Mouse (Mus musculus) splenic B cell, adult 2 months (primary cell): ENCODE measurements around the gene Plekhn1.
A peak's percentile ranks its signal among the peaks of the same experiment; 100 is the strongest.

Experiments used
- DNase-seq: peaks from one replicate; pipeline ENCODE4 v3.0.0-alpha.2; 2011; ENCODE audit warnings: low read depth, low spot score
- H3K27me3 ChIP-seq: 2 replicates; pipeline ENCODE4 v1.6.1; 2012; ENCODE audit warnings: mild to moderate bottlenecking, low read length, moderate library complexity, mixed read lengths; ENCODE audit not compliant: control insufficient read depth, poor library complexity, insufficient read depth, severe bottlenecking
- H3K36me3 ChIP-seq: 2 replicates; pipeline ENCODE4 v1.6.1; 2012; ENCODE audit warnings: mild to moderate bottlenecking, low read length, moderate library complexity, mixed read lengths; ENCODE audit not compliant: control insufficient read depth, poor library complexity, insufficient read depth, severe bottlenecking

Plekhn1 gene

GRCm38 (mm10) chr4:156234701-156235213 lies at the start of gene Plekhn1:
Gene Plekhn1, minus strand, starts transcription at chr4:156234857.
- peak; percentile 66 for DNase-seq
- no peaks in the 10 kb centered on the region for H3K27me3 ChIP-seq
- H3K36me3 ChIP-seq: peaks cover 12% of the 10 kb centered on the region

GRCm38 (mm10) chr4:156255078-156255839 lies 20.6 kb upstream of the Plekhn1 start, which contains the start of gene Samd11:
Gene Samd11, minus strand, starts transcription at chr4:156255657.
- DNase-seq: peak; percentile 50
- H3K27me3 ChIP-seq: no peaks in the 10 kb centered on the region
- no peaks in the 10 kb centered on the region for H3K36me3 ChIP-seq

GRCm38 (mm10) chr4:156254361-156255077 lies 19.9 kb upstream of the Plekhn1 start:
- H3K36me3 ChIP-seq: no peaks in the 10 kb centered on the region
- peak; percentile 48 for DNase-seq
- H3K27me3 ChIP-seq: no peaks in the 10 kb centered on the region

GRCm38 (mm10) chr4:156253043-156253442 lies 18.4 kb upstream of the Plekhn1 start:
- H3K36me3 ChIP-seq: peaks cover 2% of the 10 kb centered on the region; the same call in 1 of the 2 replicates
- no peak for DNase-seq
- H3K27me3 ChIP-seq: no peaks in the 10 kb centered on the region

GRCm38 (mm10) chr4:156252619-156253018 lies 18.0 kb upstream of the Plekhn1 start:
- DNase-seq: no peak
- H3K27me3 ChIP-seq: no peaks in the 10 kb centered on the region
- peaks cover 4% of the 10 kb centered on the region; the same call in 1 of the 2 replicates for H3K36me3 ChIP-seq

GRCm38 (mm10) chr4:156252140-156252539 lies 17.5 kb upstream of the Plekhn1 start:
- DNase-seq: no peak
- no peaks in the 10 kb centered on the region for H3K27me3 ChIP-seq
- peaks cover 5% of the 10 kb centered on the region; the same call in 1 of the 2 replicates for H3K36me3 ChIP-seq

- no peak for DNase-seq
- Histone ChIP-seq H3K36me3 (peaks cover 7% of the 10 kb centered on the region), H3K27me3 (no peaks in the 10 kb centered on the region)
Observed at GRCm38 (mm10) chr4:156251081-156251480, 16.4 kb upstream of the Plekhn1 start.

- Histone ChIP-seq H3K36me3 (peaks cover 7% of the 10 kb centered on the region), H3K27me3 (no peaks in the 10 kb centered on the region)
- no peak for DNase-seq
Observed at GRCm38 (mm10) chr4:156249567-156249966, 14.9 kb upstream of the Plekhn1 start.

- Histone ChIP-seq H3K27me3 (no peaks in the 10 kb centered on the region), H3K36me3 (peaks cover 14% of the 10 kb centered on the region)
- DNase-seq: peak; percentile 72
Observed at GRCm38 (mm10) chr4:156236651-156237447, 2.2 kb upstream of the Plekhn1 start.

- Histone ChIP-seq H3K36me3 (peaks cover 18% of the 10 kb centered on the region), H3K27me3 (no peaks in the 10 kb centered on the region)
- peak; percentile 94 for DNase-seq
Observed at GRCm38 (mm10) chr4:156235808-156236533, 1.3 kb upstream of the Plekhn1 start, which contains the start of gene Noc2l. Gene Noc2l, plus strand, starts transcription at chr4:156236010.

GRCm38 (mm10) chr4:156235360-156235770 lies 708 bp upstream of the Plekhn1 start:
- Histone ChIP-seq H3K27me3 (no peaks in the 10 kb centered on the region), H3K36me3 (peaks cover 14% of the 10 kb centered on the region)
- DNase-seq: peak; percentile 31

- Histone ChIP-seq H3K36me3 (peaks cover 6% of the 10 kb centered on the region), H3K27me3 (no peaks in the 10 kb centered on the region)
- DNase-seq: no peak
Observed at GRCm38 (mm10) chr4:156234021-156234501, 596 bp downstream of the Plekhn1 start.

GRCm38 (mm10) chr4:156228393-156229024 lies 6.1 kb downstream of the Plekhn1 start:
- DNase-seq: no peak
- peaks cover 6% of the 10 kb centered on the region for H3K36me3 ChIP-seq
- no peaks in the 10 kb centered on the region for H3K27me3 ChIP-seq
